Mouse (Mus musculus): Measurements from ENCODE around the gene Slc2a3. TPM values are rescaled to one million over a fixed set of nuclear protein-coding genes. Genes with fewer than 3 reads are reported as not detected.
"Not testable (repeated sequence)": the region's sequence is repeated elsewhere in the genome, so short reads cannot be mapped to it uniquely, and the experiment has no call there.

Gene Slc2a3
- polyA plus RNA-seq, 1 experiment from 2014 or later, result 23.9 TPM

GRCm38 (mm10) chr6:122702480-122703124, 98.8 kb downstream of the Slc2a3 start:
- H3K27ac ChIP-seq (replicated peaks; ENCODE audit: low read depth, low read length), result peak overlapping the region; percentile 88

GRCm38 (mm10) chr6:122701816-122702215, 99.6 kb downstream of the Slc2a3 start:
- no peak overlapping the region; the same call in 1 of the 2 replicates for H3K9ac ChIP-seq (ENCODE audit: low read depth, low read length)

More at GRCm38 (mm10) chr6:122702480-122703124, 98.8 kb downstream of the Slc2a3 start:
- peaks cover 14% of the 10 kb centered on the region for H3K4me1 ChIP-seq (ENCODE audit: control insufficient read depth, insufficient read depth, low read length)
- H3K27me3 ChIP-seq (replicated peaks; ENCODE audit: control insufficient read depth, insufficient read depth, low read length), result no peaks in the 10 kb centered on the region
- peak overlapping the region; percentile 58 for H3K9ac ChIP-seq (ENCODE audit: low read depth, low read length)
- 2% methylated on average over 20 of the region's 20 CpGs for whole genome bisulfite sequencing
- H3K4me2 ChIP-seq (ENCODE audit: low read depth, low read length), result peak overlapping the region; percentile 61
- peak overlapping the region; percentile 33 for H3K4me3 ChIP-seq (ENCODE audit: low read depth, low read length)
- DNase-seq (ENCODE audit: low spot score) (peak; percentile 95), ATAC-seq (ENCODE audit: low read depth) (peak; percentile 94)
- no peaks in the 10 kb centered on the region for H3K9me3 ChIP-seq (ENCODE audit: control insufficient read depth, low read length)
- H3K36me3 ChIP-seq (ENCODE audit: control insufficient read depth, insufficient read depth, low read length), result no peaks in the 10 kb centered on the region

GRCm38 (mm10) chr6:122699628-122700027, 101.8 kb downstream of the Slc2a3 start:
- H3K9ac ChIP-seq (ENCODE audit: low read depth, low read length); H3K27ac ChIP-seq (replicated peaks; ENCODE audit: low read depth, low read length); ATAC-seq (ENCODE audit: low read depth); DNase-seq (ENCODE audit: low spot score); H3K4me3 ChIP-seq (ENCODE audit: low read depth, low read length); H3K27me3 ChIP-seq (replicated peaks; ENCODE audit: control insufficient read depth, insufficient read depth, low read length); H3K36me3 ChIP-seq (ENCODE audit: control insufficient read depth, insufficient read depth, low read length); H3K9me3 ChIP-seq (ENCODE audit: control insufficient read depth, low read length); H3K4me2 ChIP-seq (ENCODE audit: low read depth, low read length): not testable (repeated sequence)
- WGBS, result 79% methylated on average over 2 of the region's 2 CpGs
- peaks cover 11% of the 10 kb centered on the region for H3K4me1 ChIP-seq (ENCODE audit: control insufficient read depth, insufficient read depth, low read length)

More at GRCm38 (mm10) chr6:122701816-122702215, 99.6 kb downstream of the Slc2a3 start:
- peak overlapping the region; percentile 88 for H3K27ac ChIP-seq (replicated peaks; ENCODE audit: low read depth, low read length)
- no peak for ATAC-seq (ENCODE audit: low read depth)
- no peak overlapping the region for H3K4me3 ChIP-seq (ENCODE audit: low read depth, low read length)
- H3K27me3 ChIP-seq (replicated peaks; ENCODE audit: control insufficient read depth, insufficient read depth, low read length), result no peaks in the 10 kb centered on the region
- peaks cover 11% of the 10 kb centered on the region for H3K4me1 ChIP-seq (ENCODE audit: control insufficient read depth, insufficient read depth, low read length)
- no peaks in the 10 kb centered on the region for H3K36me3 ChIP-seq (ENCODE audit: control insufficient read depth, insufficient read depth, low read length)
- WGBS, result 69% methylated on average over 5 of the region's 5 CpGs
- DNase-seq (ENCODE audit: low spot score), result peak; percentile 22
- no peaks in the 10 kb centered on the region for H3K9me3 ChIP-seq (ENCODE audit: control insufficient read depth, low read length)
- H3K4me2 ChIP-seq (ENCODE audit: low read depth, low read length), result no peak overlapping the region

GRCm38 (mm10) chr6:122695398-122695797, 106.0 kb downstream of the Slc2a3 start:
- ATAC-seq (ENCODE audit: low read depth), result no peak
- 88% methylated on average over 3 of the region's 3 CpGs for WGBS
- no peak overlapping the region for H3K27ac ChIP-seq (replicated peaks; ENCODE audit: low read depth, low read length)

GRCm38 (mm10) chr6:122690082-122690481, 111.4 kb downstream of the Slc2a3 start:
- no peaks in the 10 kb centered on the region for H3K9me3 ChIP-seq (ENCODE audit: control insufficient read depth, low read length)

More at GRCm38 (mm10) chr6:122695398-122695797, 106.0 kb downstream of the Slc2a3 start:
- Histone ChIP-seq H3K4me3 (ENCODE audit: low read depth, low read length) (no peak overlapping the region), H3K27me3 (replicated peaks; ENCODE audit: control insufficient read depth, insufficient read depth, low read length) (no peaks in the 10 kb centered on the region), H3K9me3 (ENCODE audit: control insufficient read depth, low read length) (no peaks in the 10 kb centered on the region), H3K9ac (ENCODE audit: low read depth, low read length) (no peak overlapping the region), H3K36me3 (ENCODE audit: control insufficient read depth, insufficient read depth, low read length) (no peaks in the 10 kb centered on the region), H3K4me2 (ENCODE audit: low read depth, low read length) (no peak overlapping the region), H3K4me1 (ENCODE audit: control insufficient read depth, insufficient read depth, low read length) (no peaks in the 10 kb centered on the region)
- DNase-seq (ENCODE audit: low spot score), result no peak

GRCm38 (mm10) chr6:122689411-122690055, 111.9 kb downstream of the Slc2a3 start:
- no peak overlapping the region for H3K9ac ChIP-seq (ENCODE audit: low read depth, low read length)

More at GRCm38 (mm10) chr6:122690082-122690481, 111.4 kb downstream of the Slc2a3 start:
- H3K4me3 ChIP-seq (ENCODE audit: low read depth, low read length), result no peak overlapping the region
- no peak overlapping the region for H3K9ac ChIP-seq (ENCODE audit: low read depth, low read length)
- no peaks in the 10 kb centered on the region for H3K36me3 ChIP-seq (ENCODE audit: control insufficient read depth, insufficient read depth, low read length)
- DNase-seq (ENCODE audit: low spot score) (no peak), ATAC-seq (ENCODE audit: low read depth) (no peak)
- WGBS, result 88% methylated on average over 5 of the region's 5 CpGs
- no peak overlapping the region for H3K27ac ChIP-seq (replicated peaks; ENCODE audit: low read depth, low read length)
- no peaks in the 10 kb centered on the region for H3K4me1 ChIP-seq (ENCODE audit: control insufficient read depth, insufficient read depth, low read length)
- H3K27me3 ChIP-seq (replicated peaks; ENCODE audit: control insufficient read depth, insufficient read depth, low read length), result no peaks in the 10 kb centered on the region
- H3K4me2 ChIP-seq (ENCODE audit: low read depth, low read length), result no peak overlapping the region

GRCm38 (mm10) chr6:122686709-122687108, 114.7 kb downstream of the Slc2a3 start:
- Histone ChIP-seq H3K4me2 (ENCODE audit: low read depth, low read length) (no peak overlapping the region), H3K9me3 (ENCODE audit: control insufficient read depth, low read length) (no peaks in the 10 kb centered on the region), H3K27me3 (replicated peaks; ENCODE audit: control insufficient read depth, insufficient read depth, low read length) (no peaks in the 10 kb centered on the region), H3K27ac (replicated peaks; ENCODE audit: low read depth, low read length) (no peak overlapping the region), H3K4me3 (ENCODE audit: low read depth, low read length) (no peak overlapping the region), H3K9ac (ENCODE audit: low read depth, low read length) (no peak overlapping the region), H3K36me3 (ENCODE audit: control insufficient read depth, insufficient read depth, low read length) (no peaks in the 10 kb centered on the region), H3K4me1 (ENCODE audit: control insufficient read depth, insufficient read depth, low read length) (no peaks in the 10 kb centered on the region)
- 91% methylated on average over 13 of the region's 13 CpGs for WGBS
- no peak for ATAC-seq (ENCODE audit: low read depth)
- no peak for DNase-seq (ENCODE audit: low spot score)

More at GRCm38 (mm10) chr6:122689411-122690055, 111.9 kb downstream of the Slc2a3 start:
- Histone ChIP-seq H3K9me3 (ENCODE audit: control insufficient read depth, low read length) (no peaks in the 10 kb centered on the region), H3K27me3 (replicated peaks; ENCODE audit: control insufficient read depth, insufficient read depth, low read length) (no peaks in the 10 kb centered on the region), H3K4me2 (ENCODE audit: low read depth, low read length) (no peak overlapping the region), H3K4me3 (ENCODE audit: low read depth, low read length) (no peak overlapping the region), H3K27ac (replicated peaks; ENCODE audit: low read depth, low read length) (no peak overlapping the region), H3K4me1 (ENCODE audit: control insufficient read depth, insufficient read depth, low read length) (no peaks in the 10 kb centered on the region), H3K36me3 (ENCODE audit: control insufficient read depth, insufficient read depth, low read length) (no peaks in the 10 kb centered on the region)
- DNase-seq (ENCODE audit: low spot score), result no peak
- 81% methylated on average over 6 of the region's 6 CpGs for WGBS
- ATAC-seq (ENCODE audit: low read depth), result no peak

- Histone ChIP-seq H3K9ac (ENCODE audit: low read depth, low read length) (no peak overlapping the region), H3K4me1 (ENCODE audit: control insufficient read depth, insufficient read depth, low read length) (no peaks in the 10 kb centered on the region), H3K27ac (replicated peaks; ENCODE audit: low read depth, low read length) (no peak overlapping the region), H3K4me3 (ENCODE audit: low read depth, low read length) (no peak overlapping the region), H3K36me3 (ENCODE audit: control insufficient read depth, insufficient read depth, low read length) (no peaks in the 10 kb centered on the region), H3K4me2 (ENCODE audit: low read depth, low read length) (no peak overlapping the region), H3K9me3 (ENCODE audit: control insufficient read depth, low read length) (no peaks in the 10 kb centered on the region), H3K27me3 (replicated peaks; ENCODE audit: control insufficient read depth, insufficient read depth, low read length) (no peaks in the 10 kb centered on the region)
- ATAC-seq (ENCODE audit: low read depth) (no peak), DNase-seq (ENCODE audit: low spot score) (no peak)
- WGBS, result 80% methylated on average over 3 of the region's 3 CpGs
Observed at GRCm38 (mm10) chr6:122682646-122683045, 118.8 kb downstream of the Slc2a3 start.
